Mouse (Mus musculus): ENCODE data around the gene Klk1b22. TPM values are rescaled to one million over a fixed set of nuclear protein-coding genes. Genes with fewer than 3 reads are reported as not detected.

The Klk1b22 gene
- polyA plus RNA-seq (2015; fragmentation: Nextera tagmentation; extraction: Ambion mirVana) = not detected in 2 replicates

GRCm38 (mm10) chr7:44112373-44112772 lies at the start of gene Klk1b22:
Gene Klk1b22 (plus strand): TSS chr7:44112673.

GRCm38 (mm10) chr7:44102028-44102427 lies 10.4 kb upstream of the Klk1b22 start, which contains the start of gene Klk1b21:
Gene Klk1b21 (plus strand): TSS chr7:44102328.

GRCm38 (mm10) chr7:44136467-44136866 lies 24.0 kb downstream of the Klk1b22 start, which contains the start of gene Klk1b16:
Gene Klk1b16 (plus strand): TSS chr7:44136767.

Other genes with a start within 250 kb of the Klk1b22 start
- 0.15 TPM in 1 of 2 replicates, not detected in the other for gene Klk4, start 231.5 kb upstream of the Klk1b22 start, polyA plus RNA-seq (2015; fragmentation: Nextera tagmentation; extraction: Ambion mirVana)
- gene Klk15, start 178.9 kb upstream of the Klk1b22 start, polyA plus RNA-seq (2015; fragmentation: Nextera tagmentation; extraction: Ambion mirVana) = not detected in 2 replicates
- not detected in 2 replicates for gene Klk1b8, start 162.0 kb upstream of the Klk1b22 start, polyA plus RNA-seq (2015; fragmentation: Nextera tagmentation; extraction: Ambion mirVana)
- gene Klk1b1, start 145.9 kb upstream of the Klk1b22 start, polyA plus RNA-seq (2015; fragmentation: Nextera tagmentation; extraction: Ambion mirVana) = not detected in 2 replicates
- gene Klk1b9, start 136.6 kb upstream of the Klk1b22 start, polyA plus RNA-seq (2015; fragmentation: Nextera tagmentation; extraction: Ambion mirVana) = not detected in 2 replicates
- gene Klk1b11, start 116.8 kb upstream of the Klk1b22 start, polyA plus RNA-seq (2015; fragmentation: Nextera tagmentation; extraction: Ambion mirVana) = not detected in 2 replicates
- not detected in 2 replicates for gene Klk1b26, start 100.5 kb upstream of the Klk1b22 start, polyA plus RNA-seq (2015; fragmentation: Nextera tagmentation; extraction: Ambion mirVana)
- not detected in 2 replicates for gene Klk1b27, start 60.4 kb upstream of the Klk1b22 start, polyA plus RNA-seq (2015; fragmentation: Nextera tagmentation; extraction: Ambion mirVana)
- gene Klk1b21, start 10.3 kb upstream of the Klk1b22 start, polyA plus RNA-seq (2015; fragmentation: Nextera tagmentation; extraction: Ambion mirVana) = not detected in 2 replicates
- not detected in 2 replicates for gene Klk1b16, start 24.1 kb downstream of the Klk1b22 start, polyA plus RNA-seq (2015; fragmentation: Nextera tagmentation; extraction: Ambion mirVana)
- not detected in 2 replicates for gene Klk1b24, start 75.6 kb downstream of the Klk1b22 start, polyA plus RNA-seq (2015; fragmentation: Nextera tagmentation; extraction: Ambion mirVana)
- gene Klk1b3, start 85.5 kb downstream of the Klk1b22 start, polyA plus RNA-seq (2015; fragmentation: Nextera tagmentation; extraction: Ambion mirVana) = not detected in 2 replicates
- not detected in 2 replicates for gene Klk1b4, start 94.8 kb downstream of the Klk1b22 start, polyA plus RNA-seq (2015; fragmentation: Nextera tagmentation; extraction: Ambion mirVana)
- not detected in 2 replicates for gene Klk1b5, start 103.3 kb downstream of the Klk1b22 start, polyA plus RNA-seq (2015; fragmentation: Nextera tagmentation; extraction: Ambion mirVana)
- gene Klk1, start 112.7 kb downstream of the Klk1b22 start, polyA plus RNA-seq (2015; fragmentation: Nextera tagmentation; extraction: Ambion mirVana) = not detected in 2 replicates
- 0.10 TPM in 1 of 2 replicates, not detected in the other for gene Gm36864, start 123.5 kb downstream of the Klk1b22 start, polyA plus RNA-seq (2015; fragmentation: Nextera tagmentation; extraction: Ambion mirVana)
- 2.0 and 2.2 TPM in 2 replicates for gene 1700028J19Rik, start 134.0 kb downstream of the Klk1b22 start, polyA plus RNA-seq (2015; fragmentation: Nextera tagmentation; extraction: Ambion mirVana)
- gene 2410002F23Rik, start 134.0 kb downstream of the Klk1b22 start, polyA plus RNA-seq (2015; fragmentation: Nextera tagmentation; extraction: Ambion mirVana) = 180 and 195 TPM in 2 replicates
- gene Acp4, start 144.7 kb downstream of the Klk1b22 start, polyA plus RNA-seq (2015; fragmentation: Nextera tagmentation; extraction: Ambion mirVana) = not detected in 2 replicates
- not detected in 2 replicates for gene Gm15517, start 148.8 kb downstream of the Klk1b22 start, polyA plus RNA-seq (2015; fragmentation: Nextera tagmentation; extraction: Ambion mirVana)
- gene Clec11a, start 194.2 kb downstream of the Klk1b22 start, polyA plus RNA-seq (2015; fragmentation: Nextera tagmentation; extraction: Ambion mirVana) = 5.7 and 7.1 TPM in 2 replicates
- 52.8 and 59.3 TPM in 2 replicates for gene Shank1, start 197.6 kb downstream of the Klk1b22 start, polyA plus RNA-seq (2015; fragmentation: Nextera tagmentation; extraction: Ambion mirVana)